Mouse (Mus musculus): ENCODE results near the gene Gja4.

- TF ChIP-seq CEBPB (IDR thresholded peaks at IDR 0.05; ENCODE audit: insufficient read depth, poor library complexity, severe bottlenecking): no peak
- TF ChIP-seq MAX (IDR thresholded peaks at IDR 0.05; ENCODE audit: low read depth): no peak
- TF ChIP-seq E2F4 (IDR thresholded peaks at IDR 0.05; ENCODE audit: insufficient read depth): no peak
- no peak for TF ChIP-seq POLR2A (IDR thresholded peaks at IDR 0.05; ENCODE audit: insufficient read length, low read depth)
- no peak for TF ChIP-seq POLR2AphosphoS2 (IDR thresholded peaks at IDR 0.05; ENCODE audit: insufficient read length, low read depth)
- no peak for TF ChIP-seq REST (IDR thresholded peaks at IDR 0.05; ENCODE audit: insufficient read depth, insufficient read length)
- TF ChIP-seq TCF12 (IDR thresholded peaks at IDR 0.05; ENCODE audit: insufficient read depth, poor library complexity, severe bottlenecking): no peak
- no peak for TF ChIP-seq MYOG (IDR thresholded peaks at IDR 0.05; ENCODE audit: control insufficient read depth in 1 of 3, insufficient read depth in 1 of 3, insufficient read length in 2 of 3, low read depth in 2 of 3)
- no peak for TF ChIP-seq MYOD1 (IDR thresholded peaks at IDR 0.05; ENCODE audit: control insufficient read depth in 1 of 3, insufficient read length in 2 of 3, low read depth in 2 of 3)
- no peak for TF ChIP-seq TCF3 (IDR thresholded peaks at IDR 0.05; ENCODE audit: insufficient read length, low read depth)
- no peak for TF ChIP-seq USF1 (IDR thresholded peaks at IDR 0.05; ENCODE audit: low read depth)
- TF ChIP-seq SRF (IDR thresholded peaks at IDR 0.05; ENCODE audit: control insufficient read depth, insufficient read length, low read depth): no peak
These were observed 41.0 kb upstream of the Gja4 start for GRCm38 (mm10) chr4:127354506-127355485.

Data from myocyte (in vitro differentiated cells).